Mouse (Mus musculus) liver, embryonic 14.5 days (tissue): Measurements from ENCODE around the gene Lrp5.

Experiments used
- CTCF ChIP-seq: IDR thresholded peaks from 2 replicates; pipeline ENCODE4 v1.5.1; 2016; ENCODE audit warnings: antibody characterized with exemption, low read depth, control low read depth
- EP300 ChIP-seq: IDR thresholded peaks from 2 replicates; pipeline ENCODE4 v1.6.1; 2016; ENCODE audit warnings: antibody characterized with exemption, low read depth

DNA sequence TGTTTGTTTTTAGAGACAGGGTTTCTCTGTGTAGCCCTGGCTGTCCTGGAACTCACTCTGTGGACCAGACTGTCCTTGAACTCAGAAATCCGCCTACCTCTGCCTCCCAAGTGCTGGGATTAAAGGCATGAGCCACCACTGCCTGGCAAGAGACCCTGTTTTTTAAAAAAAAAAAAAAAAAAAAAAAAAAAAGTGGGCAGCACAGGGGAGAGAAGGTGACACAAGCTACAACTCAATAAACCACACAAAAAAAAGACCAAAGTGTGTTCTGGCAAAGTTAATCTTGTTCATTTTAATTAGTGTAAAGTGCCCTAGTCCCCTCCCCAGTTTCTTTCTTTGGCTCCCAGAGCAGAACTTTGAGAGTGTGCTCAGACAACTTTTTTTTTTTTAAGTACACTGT, 137.1 kb downstream of the Lrp5 start:
- TF ChIP-seq CTCF, result no peak
- no peak for TF ChIP-seq EP300
